ENCODE assay signal across 12 mouse cellular contexts in the genomic region with DNA sequence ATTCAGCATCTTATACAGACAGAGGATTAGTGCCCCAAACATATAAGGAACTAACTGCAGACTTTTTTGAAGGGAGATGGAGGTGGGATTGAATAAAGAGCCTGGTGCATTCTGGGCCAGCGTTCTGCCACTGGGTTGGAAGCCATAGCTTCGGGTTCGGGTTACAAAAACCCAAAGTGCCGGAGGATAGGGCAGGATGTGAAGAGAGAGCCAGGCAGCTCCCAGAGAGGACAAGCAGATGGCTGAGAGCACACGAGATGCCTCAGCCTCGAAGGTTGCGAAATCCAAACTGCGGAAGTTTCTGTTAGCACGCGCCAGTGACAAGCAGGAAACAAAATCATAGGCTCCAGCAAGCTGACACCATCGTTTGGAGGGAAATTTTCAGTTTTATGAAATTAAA. TPM values are rescaled to one million over a fixed set of nuclear protein-coding genes. Genes with fewer than 3 reads are reported as not detected.
A peak's percentile ranks its signal among the peaks of the same experiment; 100 is the strongest.
DNase-seq lines count a peak whose midpoint lies in the region; ATAC-seq and TF ChIP-seq lines count a peak whose summit lies in the region.
"Had no signal": no experiment of that assay in that cellular context is flagged by ENCODE, and none has a peak within 500 bp of the region (broad histone marks: within the 10 kb centered on the region; RNA-seq: fewer than 3 reads in every experiment).

No protein-coding gene starts in this region.

- no peak overlapping the region for H3K4me3 ChIP-seq in kidney, embryonic 15.5 days (replicated peaks)
- H3K4me3 ChIP-seq in bone marrow, adult 2 months (replicated peaks; ENCODE audit: control insufficient read depth, low read depth, low read length), result no peak overlapping the region
- H3K4me3 ChIP-seq in heart, postnatal 0 days (ENCODE audit: low read depth, low read length), result no peak overlapping the region
- no peak overlapping the region for H3K4me3 ChIP-seq in hindbrain, embryonic 14.5 days (replicated peaks; ENCODE audit: low read length)
- no peak overlapping the region for H3K4me3 ChIP-seq in forebrain, embryonic 13.5 days
- H3K4me3 ChIP-seq: heart, embryonic 15.5 days; limb, embryonic 15.5 days had no signal

- no peaks in the 10 kb centered on the region for H3K36me3 ChIP-seq in kidney, embryonic 15.5 days
- no peaks in the 10 kb centered on the region for H3K36me3 ChIP-seq in heart, postnatal 0 days (replicated peaks; ENCODE audit: control insufficient read depth, insufficient read depth, low read length)
- H3K36me3 ChIP-seq in hindbrain, embryonic 14.5 days (replicated peaks; ENCODE audit: control insufficient read depth, insufficient read depth), result no peaks in the 10 kb centered on the region
- no peaks in the 10 kb centered on the region for H3K36me3 ChIP-seq in forebrain, embryonic 13.5 days (ENCODE audit: poor library complexity, severe bottlenecking)
- H3K36me3 ChIP-seq: heart, embryonic 15.5 days; limb, embryonic 15.5 days had no signal

- no peaks in the 10 kb centered on the region for H3K9me3 ChIP-seq in kidney, embryonic 15.5 days (replicated peaks)
- H3K9me3 ChIP-seq in heart, postnatal 0 days (replicated peaks; ENCODE audit: control insufficient read depth, low read length), result no peaks in the 10 kb centered on the region
- no peaks in the 10 kb centered on the region for H3K9me3 ChIP-seq in hindbrain, embryonic 14.5 days (ENCODE audit: control insufficient read depth, low read length)
- H3K9me3 ChIP-seq in forebrain, embryonic 13.5 days (replicated peaks), result no peaks in the 10 kb centered on the region
- H3K9me3 ChIP-seq: heart, embryonic 15.5 days; limb, embryonic 15.5 days had no signal

- no peak for TF ChIP-seq POLR2A in bone marrow, adult 2 months (IDR thresholded peaks at IDR 0.05; ENCODE audit: borderline replicate concordance, control insufficient read depth, low read depth, low read length)

- H3K4me2 ChIP-seq in kidney, embryonic 15.5 days, result no peak overlapping the region
- H3K4me2 ChIP-seq in heart, postnatal 0 days (ENCODE audit: low read depth, low read length), result no peak overlapping the region
- H3K4me2 ChIP-seq in hindbrain, embryonic 14.5 days (replicated peaks), result no peak overlapping the region
- no peak overlapping the region for H3K4me2 ChIP-seq in forebrain, embryonic 13.5 days
- H3K4me2 ChIP-seq: heart, embryonic 15.5 days; limb, embryonic 15.5 days had no signal

- H3K4me1 ChIP-seq in kidney, embryonic 15.5 days, result 0 out of 2 replicates have a peak, but pooled peaks cover 5% of the 10 kb centered on the region
- peaks cover 1% of the 10 kb centered on the region; the same call in 1 of the 2 replicates for H3K4me1 ChIP-seq in bone marrow, adult 2 months (ENCODE audit: control insufficient read depth, insufficient read depth, low read length)
- H3K4me1 ChIP-seq in heart, postnatal 0 days (ENCODE audit: control insufficient read depth, insufficient read depth), result no peaks in the 10 kb centered on the region
- H3K4me1 ChIP-seq in hindbrain, embryonic 14.5 days (replicated peaks; ENCODE audit: control insufficient read depth, insufficient read depth, low read length), result no peaks in the 10 kb centered on the region
- no peaks in the 10 kb centered on the region for H3K4me1 ChIP-seq in forebrain, embryonic 13.5 days
- H3K4me1 ChIP-seq: heart, embryonic 15.5 days; limb, embryonic 15.5 days had no signal

- H3K27me3 ChIP-seq in kidney, embryonic 15.5 days, result no peaks in the 10 kb centered on the region
- no peaks in the 10 kb centered on the region for H3K27me3 ChIP-seq in heart, postnatal 0 days (ENCODE audit: control insufficient read depth, insufficient read depth, low read length)
- H3K27me3 ChIP-seq in hindbrain, embryonic 14.5 days (ENCODE audit: control insufficient read depth, insufficient read depth, low read length), result no peaks in the 10 kb centered on the region
- no peaks in the 10 kb centered on the region for H3K27me3 ChIP-seq in forebrain, embryonic 13.5 days
- H3K27me3 ChIP-seq: heart, embryonic 15.5 days; limb, embryonic 15.5 days had no signal

- no peak overlapping the region for H3K9ac ChIP-seq in kidney, embryonic 15.5 days
- no peak overlapping the region for H3K9ac ChIP-seq in heart, postnatal 0 days (replicated peaks; ENCODE audit: low read depth, low read length)
- H3K9ac ChIP-seq in hindbrain, embryonic 14.5 days, result no peak overlapping the region
- no peak overlapping the region for H3K9ac ChIP-seq in forebrain, embryonic 13.5 days
- H3K9ac ChIP-seq: heart, embryonic 15.5 days; limb, embryonic 15.5 days had no signal

- WGBS in kidney, embryonic 15.5 days, result 47% methylated on average over 11 of the region's 11 CpGs
- WGBS in bone marrow, adult 2 months, result 4% methylated on average over 11 of the region's 11 CpGs
- WGBS in heart, postnatal 0 days, result 59% methylated on average over 11 of the region's 11 CpGs
- WGBS in hindbrain, embryonic 14.5 days, result 77% methylated on average over 11 of the region's 11 CpGs
- WGBS in forebrain, embryonic 13.5 days, result 79% methylated on average over 11 of the region's 11 CpGs

- TF ChIP-seq EP300 in heart, postnatal 0 days (IDR thresholded peaks at IDR 0.05; ENCODE audit: low read depth), result no peak

- peak; percentile 23 for DNase-seq in kidney, postnatal 14 days
- peak; percentile 22 for DNase-seq in heart, postnatal 0 days (ENCODE audit: low spot score)
- DNase-seq in lung, postnatal 36 days, result peak; percentile 75
- DNase-seq in hindbrain, embryonic 14.5 days (ENCODE audit: low spot score), result no peak
- DNase-seq in layer of hippocampus, postnatal 25 days (ENCODE audit: extremely low spot score in 1 of 2, low spot score in 1 of 2), result no peak
- DNase-seq: cerebellum, postnatal 10 days had no signal

- ATAC-seq in kidney, embryonic 15.5 days (replicated peaks; ENCODE audit: low FRiP score), result no peak
- ATAC-seq in heart, postnatal 0 days (ENCODE audit: insufficient read depth, low read depth), result no peak
- ATAC-seq in hindbrain, embryonic 14.5 days (ENCODE audit: low FRiP score), result no peak
- ATAC-seq in forebrain, embryonic 13.5 days, result no peak
- ATAC-seq: Patski had no signal

- H3K27ac ChIP-seq in kidney, embryonic 15.5 days, result no peak overlapping the region
- peak overlapping the region; percentile 64 for H3K27ac ChIP-seq in bone marrow, adult 2 months (ENCODE audit: control insufficient read depth, insufficient read depth, low read depth, low read length, poor library complexity)
- H3K27ac ChIP-seq in heart, postnatal 0 days (ENCODE audit: low read depth), result no peak overlapping the region
- no peak overlapping the region for H3K27ac ChIP-seq in hindbrain, embryonic 14.5 days
- H3K27ac ChIP-seq in forebrain, embryonic 13.5 days, result no peak overlapping the region
- H3K27ac ChIP-seq: heart, embryonic 15.5 days; limb, embryonic 15.5 days had no signal

- no peak for TF ChIP-seq CTCF in bone marrow, adult 2 months (IDR thresholded peaks at IDR 0.05; ENCODE audit: control insufficient read depth, insufficient read depth, low read length)
- TF ChIP-seq CTCF in heart, postnatal 0 days (IDR thresholded peaks at IDR 0.05; ENCODE audit: low read depth), result no peak

RNA-seq across cellular contexts. Expression of gene Trp53rkb, which starts 20.9 kb away (rescaled TPM):
- polyA plus RNA-seq in kidney, embryonic 15.5 days (2015; fragmentation: Nextera tagmentation; extraction: Ambion mirVana), result 8.3 and 8.5 TPM in 2 replicates
- polyA plus RNA-seq in bone marrow, adult 2 months (2011; ENCODE audit: insufficient read depth, insufficient read length, low replicate concordance, missing spikeins), result 2.6 and 6.6 TPM in 2 replicates
- total RNA-seq in heart, postnatal 0 days (2014; rRNA removed; ENCODE audit: low replicate concordance), result 5.6 and 6.2 TPM in 2 replicates
- polyA plus RNA-seq in heart, postnatal 0 days (2015; fragmentation: Nextera tagmentation; extraction: Ambion mirVana), result 3.9 TPM in 2 replicates
- 9.2 and 9.7 TPM in 2 replicates for polyA plus RNA-seq in hindbrain, embryonic 14.5 days (2014; fragmentation: Nextera tagmentation; extraction: Ambion mirVana)
- 6.7 and 10.9 TPM in 2 replicates for polyA plus RNA-seq in forebrain, embryonic 13.5 days (2015; fragmentation: Nextera tagmentation; extraction: Ambion mirVana)
- 1 to 10 TPM; 4.4 to 7.3 TPM for total RNA-seq in layer of hippocampus, postnatal 25 days (2021)

RNA-seq across cellular contexts. Expression of gene Arfgef2, which starts 34.0 kb away (rescaled TPM):
- polyA plus RNA-seq in kidney, embryonic 15.5 days (2015; fragmentation: Nextera tagmentation; extraction: Ambion mirVana), result 4.3 and 4.4 TPM in 2 replicates
- 5.4 and 18.3 TPM in 2 replicates for polyA plus RNA-seq in bone marrow, adult 2 months (2011; ENCODE audit: insufficient read depth, insufficient read length, low replicate concordance, missing spikeins)
- total RNA-seq in heart, postnatal 0 days (2014; rRNA removed; ENCODE audit: low replicate concordance), result 15.4 and 15.5 TPM in 2 replicates
- polyA plus RNA-seq in heart, postnatal 0 days (2015; fragmentation: Nextera tagmentation; extraction: Ambion mirVana), result 4.2 and 5.2 TPM in 2 replicates
- polyA plus RNA-seq in hindbrain, embryonic 14.5 days (2014; fragmentation: Nextera tagmentation; extraction: Ambion mirVana), result 6.5 and 7.9 TPM in 2 replicates
- polyA plus RNA-seq in forebrain, embryonic 13.5 days (2015; fragmentation: Nextera tagmentation; extraction: Ambion mirVana), result 2.0 and 2.5 TPM in 2 replicates
- 10 to 100 TPM; 45.7 to 48.5 TPM for total RNA-seq in layer of hippocampus, postnatal 25 days (2021)

RNA-seq across cellular contexts. Expression of gene Prex1, which starts 57.8 kb away (rescaled TPM):
- 16.0 TPM in 2 replicates for polyA plus RNA-seq in kidney, embryonic 15.5 days (2015; fragmentation: Nextera tagmentation; extraction: Ambion mirVana)
- polyA plus RNA-seq in bone marrow, adult 2 months (2011; ENCODE audit: insufficient read depth, insufficient read length, low replicate concordance, missing spikeins), result 27.3 and 38.8 TPM in 2 replicates
- 6.2 and 12.2 TPM in 2 replicates for total RNA-seq in heart, postnatal 0 days (2014; rRNA removed; ENCODE audit: low replicate concordance)
- 3.7 and 4.0 TPM in 2 replicates for polyA plus RNA-seq in heart, postnatal 0 days (2015; fragmentation: Nextera tagmentation; extraction: Ambion mirVana)
- polyA plus RNA-seq in hindbrain, embryonic 14.5 days (2014; fragmentation: Nextera tagmentation; extraction: Ambion mirVana), result 27.3 and 28.8 TPM in 2 replicates
- 28.6 and 32.7 TPM in 2 replicates for polyA plus RNA-seq in forebrain, embryonic 13.5 days (2015; fragmentation: Nextera tagmentation; extraction: Ambion mirVana)
- 10 to 100 TPM; 75.4 to 85.2 TPM for total RNA-seq in layer of hippocampus, postnatal 25 days (2021)

Comparison
In these comparisons a context has a peak if more than half of its experiments do, and no peak if none do; other contexts are left out.
1. DNase-seq: peak in kidney, postnatal 14 days (single experiment), heart, postnatal 0 days (single experiment) and lung, postnatal 36 days (single experiment); none in hindbrain, embryonic 14.5 days (single experiment) and layer of hippocampus, postnatal 25 days (0 of 2).